Mouse (Mus musculus) thymus, postnatal 10 days (tissue): ENCODE results near the gene Idh3g.

Source experiments
- DNase-seq, 2 experiments: peaks; one replicate each; pipeline ENCODE4 v3.0.0; 2021; ENCODE audit warnings: low spot score in 2 of 2

Idh3g gene

GRCm38 (mm10) chrX:73786364-73787224, at the start of gene Idh3g, which contains the start of gene Ssr4:
Gene Idh3g, minus strand, starts transcription at chrX:73786897.
Gene Ssr4, plus strand, starts transcription at chrX:73787028.
- DNase-seq = peak; percentile 90 to 91

DNA sequence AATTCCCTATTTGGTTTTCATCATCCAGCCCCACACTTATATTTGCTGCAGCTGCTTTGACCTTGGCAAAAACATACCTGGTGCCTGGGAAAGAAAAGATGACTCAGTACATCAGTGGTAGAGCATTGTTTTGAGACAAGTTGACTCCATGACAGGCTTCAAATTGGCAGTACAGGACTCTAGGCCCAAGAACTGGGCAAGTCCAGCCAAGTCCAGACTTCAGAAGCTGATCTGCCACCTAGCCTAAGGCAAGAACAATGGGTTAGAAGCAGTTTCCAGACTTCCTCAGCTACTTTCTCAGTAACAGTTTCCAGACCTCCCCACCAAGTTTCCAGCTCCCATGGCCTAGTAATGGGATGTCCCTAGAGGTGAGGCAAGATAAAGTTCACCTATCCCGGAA, 49.0 kb upstream of the Idh3g start:
- DNase-seq = no peak

DNA sequence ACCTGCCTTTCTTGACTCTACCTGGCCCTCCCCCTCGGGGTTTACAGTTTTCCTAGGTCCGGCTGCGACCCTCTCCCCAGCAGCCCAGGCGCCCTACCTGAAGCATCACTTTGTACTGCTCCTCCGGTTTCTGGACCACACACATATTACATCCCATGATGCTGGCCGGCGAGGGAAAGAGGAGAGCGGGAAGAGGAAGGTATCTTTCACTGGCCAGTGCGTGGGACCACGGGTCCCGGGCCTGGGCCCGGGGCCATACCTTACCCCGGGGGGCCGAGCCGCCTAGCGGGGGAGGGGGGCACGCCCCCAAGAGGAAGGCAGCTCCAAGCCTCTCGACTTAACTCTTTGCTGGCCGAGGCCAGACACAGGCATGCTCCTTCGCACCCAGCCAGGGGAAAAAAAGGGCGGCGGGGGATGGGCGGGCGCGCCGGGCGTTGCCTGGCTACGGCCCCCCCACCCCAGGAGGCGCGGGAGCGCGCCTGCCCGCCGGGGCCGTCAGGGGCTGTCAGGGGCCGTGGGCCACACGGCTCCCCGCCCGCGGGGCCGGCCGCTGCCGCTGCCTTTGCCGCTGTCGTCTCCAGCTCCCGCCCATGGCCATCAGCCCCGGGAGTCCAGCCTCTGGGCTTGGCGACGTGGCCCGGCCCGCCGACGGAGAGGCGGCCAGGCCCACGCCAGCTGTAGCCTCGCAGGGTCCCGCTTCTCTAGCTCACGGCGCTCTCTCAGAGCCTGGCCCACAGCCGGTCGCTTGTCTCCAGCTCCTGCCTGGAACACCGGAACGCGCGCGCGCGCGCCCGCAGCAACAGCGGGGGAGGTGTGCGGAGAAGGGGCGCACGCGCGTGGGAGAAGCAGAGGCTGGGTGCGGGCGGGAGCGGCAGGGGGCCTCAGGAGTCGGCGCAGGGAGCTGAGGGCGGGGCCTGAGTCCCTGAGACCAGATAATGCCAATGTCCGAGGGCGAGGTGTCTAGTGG, 37.8 kb upstream of the Idh3g start, which contains the start of gene Pdzd4:
TSS of gene Pdzd4 (minus strand) at position 785 of the 967 bp plus-strand sequence.
- peak; percentile 43 to 58 for DNase-seq

DNA sequence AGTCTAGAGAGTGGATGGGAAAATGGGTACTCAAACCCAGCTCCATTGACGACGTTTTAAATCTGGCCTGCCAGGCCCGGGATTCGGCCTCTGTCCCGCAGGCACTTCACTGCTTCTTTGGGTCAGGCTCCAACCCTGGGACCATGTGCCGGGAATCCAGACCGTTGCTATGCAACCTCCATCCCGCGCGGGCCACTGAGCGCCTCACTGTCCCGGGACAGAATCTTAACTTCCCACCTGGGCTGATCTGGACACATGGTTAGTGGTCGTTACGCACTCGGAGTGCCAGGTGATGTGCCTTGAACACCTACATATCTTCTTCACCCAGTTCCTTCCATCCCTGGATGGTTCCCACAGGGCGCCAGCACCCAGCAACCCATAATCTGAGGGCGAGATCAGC, 37.0 kb upstream of the Idh3g start:
- DNase-seq = no peak

- DNase-seq = no peak
Measured at GRCm38 (mm10) chrX:73816596-73817314, 30.1 kb upstream of the Idh3g start.

- DNase-seq = peak in 1 of 2 experiments; percentile 15
Measured at GRCm38 (mm10) chrX:73815072-73815471, 28.4 kb upstream of the Idh3g start.

- DNase-seq = no peak
Measured at GRCm38 (mm10) chrX:73805814-73806213, 19.1 kb upstream of the Idh3g start.

DNA sequence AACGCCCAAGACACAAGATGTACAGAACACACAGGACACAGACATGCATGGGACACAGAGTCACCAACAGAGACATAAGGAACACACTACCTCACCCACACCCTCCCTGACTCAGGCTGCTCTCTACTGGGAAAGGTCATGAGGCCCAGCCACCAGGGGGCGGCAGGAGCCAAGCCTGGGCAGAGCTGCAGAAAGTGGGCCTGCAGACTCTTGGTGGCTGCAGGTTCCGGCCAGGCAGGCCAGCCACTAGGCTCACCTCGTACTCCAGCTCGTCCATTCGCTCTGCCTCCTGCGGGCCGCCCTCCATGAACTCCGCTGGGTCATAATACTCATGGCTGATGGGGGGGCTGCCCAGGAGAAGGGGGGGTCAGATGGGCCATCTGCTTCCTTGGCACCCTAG, 11.8 kb upstream of the Idh3g start:
- peak; percentile 57 to 76 for DNase-seq

DNA sequence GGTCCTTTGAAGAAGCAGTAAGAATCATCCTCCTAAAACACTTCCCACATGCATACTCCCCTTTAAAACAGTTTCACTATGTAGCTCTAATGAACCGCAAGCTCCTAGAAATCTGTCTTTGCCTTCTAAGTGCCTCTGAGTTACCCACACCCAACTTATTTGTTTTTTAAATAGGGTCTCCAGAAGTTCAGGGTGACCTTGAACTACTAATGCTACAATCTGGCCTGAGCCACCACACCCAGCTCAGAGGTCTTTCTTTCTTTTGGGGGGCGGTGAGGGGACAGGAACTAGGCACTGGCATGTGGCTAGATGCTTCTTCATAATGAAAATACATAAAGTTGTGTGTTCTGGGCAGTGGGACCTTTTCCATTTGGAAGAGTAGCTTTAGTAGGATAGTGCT, 10.8 kb upstream of the Idh3g start:
- no peak for DNase-seq

GRCm38 (mm10) chrX:73793505-73793904, 6.8 kb upstream of the Idh3g start:
- no peak for DNase-seq

DNA sequence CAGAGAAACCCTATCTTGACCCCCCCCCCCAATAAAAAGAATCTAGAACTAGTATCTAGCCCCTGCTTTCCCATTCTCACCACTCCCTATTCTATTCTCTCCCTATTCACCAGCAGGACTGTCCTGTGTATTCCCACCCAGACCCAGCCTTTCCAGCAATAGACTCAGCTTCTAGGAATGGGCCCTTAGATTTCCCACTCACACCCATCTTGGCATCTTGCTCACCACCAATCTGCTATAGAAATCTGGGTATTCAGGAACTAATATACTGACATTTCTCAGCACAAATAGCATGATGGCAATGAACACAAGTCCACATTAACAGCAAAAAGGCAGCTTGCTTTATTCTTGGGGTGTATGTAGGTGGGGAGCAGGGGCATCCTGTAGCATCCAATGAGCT, 6.3 kb upstream of the Idh3g start:
- DNase-seq = no peak

- no peak for DNase-seq
Measured at GRCm38 (mm10) chrX:73788501-73788900, 1.8 kb upstream of the Idh3g start.

- DNase-seq = no peak
Measured at GRCm38 (mm10) chrX:73787225-73787558, 495 bp upstream of the Idh3g start.

GRCm38 (mm10) chrX:73785666-73786065, 1.0 kb downstream of the Idh3g start:
- no peak for DNase-seq

DNA sequence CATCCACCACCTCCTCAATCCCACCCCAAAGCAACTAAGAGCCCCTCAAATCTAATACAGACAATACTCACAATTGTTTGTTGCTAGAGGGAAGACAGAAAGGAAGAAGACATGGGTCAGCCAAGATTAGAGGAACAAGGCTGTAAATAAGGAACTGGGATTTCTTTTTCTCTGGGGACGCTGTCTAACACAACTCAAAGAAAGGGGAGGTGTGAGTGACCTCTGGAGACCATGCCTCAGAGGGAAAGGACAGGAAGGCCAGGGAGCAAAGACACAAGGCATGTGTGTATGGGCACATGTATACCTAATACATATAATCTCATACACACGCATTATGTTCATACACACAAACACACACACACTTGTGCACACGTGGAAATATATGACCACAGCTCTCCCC, 4.5 kb downstream of the Idh3g start:
- no peak for DNase-seq

DNA sequence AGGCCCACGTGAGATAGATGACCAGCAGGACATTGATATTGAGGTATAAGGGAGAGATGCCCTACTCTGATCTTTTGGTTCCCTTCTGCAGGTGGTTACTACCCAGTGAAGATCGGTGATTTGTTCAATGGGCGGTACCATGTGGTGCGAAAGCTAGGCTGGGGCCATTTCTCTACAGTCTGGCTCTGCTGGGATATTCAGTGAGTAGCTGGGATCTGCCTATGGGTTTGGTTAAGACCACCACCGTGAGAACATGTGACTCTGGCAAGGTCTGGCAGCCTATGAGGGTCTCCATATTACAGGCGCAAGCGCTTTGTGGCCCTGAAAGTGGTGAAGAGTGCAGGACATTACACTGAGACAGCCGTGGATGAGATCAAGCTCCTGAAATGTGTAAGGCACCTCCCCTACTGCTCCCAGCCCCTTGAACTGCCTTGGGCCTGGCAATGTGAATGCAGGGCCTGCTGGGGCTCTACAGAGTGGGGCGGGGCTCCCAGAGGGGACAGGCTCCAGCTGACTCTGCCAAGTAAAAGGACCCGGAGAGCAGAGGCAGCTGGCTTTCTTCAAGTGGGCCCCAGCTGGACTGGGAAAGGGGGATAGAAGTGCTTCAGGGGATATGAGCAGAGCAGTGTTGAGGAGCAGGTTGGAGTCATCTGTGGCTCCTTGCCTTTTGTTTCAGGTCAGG, 11.8 kb downstream of the Idh3g start:
- DNase-seq = no peak

DNA sequence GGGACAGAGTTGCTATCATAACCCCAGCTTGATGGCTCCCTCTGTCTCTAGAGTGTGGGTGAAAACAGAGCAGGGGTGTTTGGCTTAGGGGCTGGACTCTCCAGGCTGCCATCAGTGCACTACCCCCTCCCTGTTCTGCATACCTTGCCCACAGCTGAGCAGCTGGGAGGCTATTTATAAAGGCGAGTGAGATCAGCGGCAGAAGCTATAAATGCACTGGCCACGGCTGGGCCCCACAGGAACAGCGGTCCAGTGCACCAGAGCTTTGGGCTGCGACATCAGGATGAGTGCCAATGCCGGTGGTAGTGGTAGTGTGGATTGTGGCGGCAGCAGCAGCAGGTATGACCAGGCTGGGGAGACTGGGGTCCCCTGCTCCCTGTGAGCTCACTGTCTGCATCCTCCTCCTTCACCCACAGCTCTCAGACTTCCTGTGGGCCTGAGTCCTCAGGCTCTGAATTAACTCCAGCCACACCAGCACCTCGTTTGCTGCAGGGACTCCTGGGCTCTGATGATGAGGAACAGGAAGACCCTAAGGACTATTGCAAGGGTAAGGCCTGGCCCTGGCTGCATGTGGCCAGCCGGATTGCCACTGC, 12.4 kb downstream of the Idh3g start, which contains the start of gene Srpk3:
TSS of gene Srpk3 (plus strand) at position 238 of the 593 bp plus-strand sequence.
- no peak for DNase-seq

GRCm38 (mm10) chrX:73767267-73767666, 19.4 kb downstream of the Idh3g start:
- DNase-seq = peak; percentile 25 to 36

- no peak for DNase-seq
Measured at GRCm38 (mm10) chrX:73765311-73765710, 21.4 kb downstream of the Idh3g start.

- DNase-seq = no peak
Measured at GRCm38 (mm10) chrX:73758611-73759290, 27.9 kb downstream of the Idh3g start.
